Mouse (Mus musculus) midbrain, embryonic 13.5 days (tissue): Measurements from ENCODE around the gene Snx25. TPM values are rescaled to one million over a fixed set of nuclear protein-coding genes. Genes with fewer than 3 reads are reported as not detected.

Source experiments
- ATAC-seq: fragments of 200-750 bp; cut with Nextera tagmentation; 2 replicates; pipeline ENCODE4 v1.8.0; 2017; ENCODE audit warnings: mild to moderate bottlenecking, moderate TSS enrichment, moderate library complexity
- H3K27ac ChIP-seq: fragments of 300-500 bp; sonication (generic); 2 replicates; pipeline ENCODE4 v1.5.1; 2015; ENCODE audit warnings: inconsistent platforms, mild to moderate bottlenecking, moderate library complexity
- H3K27me3 ChIP-seq: fragments of 300-500 bp; sonication (generic); 2 replicates; pipeline ENCODE4 v1.6.1; 2015; ENCODE audit warnings: mild to moderate bottlenecking, inconsistent platforms
- H3K36me3 ChIP-seq: fragments of 300-500 bp; sonication (generic); 2 replicates; pipeline ENCODE4 v1.6.1; 2015; ENCODE audit warnings: mild to moderate bottlenecking, inconsistent platforms
- H3K4me1 ChIP-seq: fragments of 300-500 bp; sonication (generic); replicated peaks from 2 replicates; pipeline ENCODE4 v1.6.1; 2015; ENCODE audit warnings: inconsistent platforms
- H3K4me2 ChIP-seq: fragments of 300-500 bp; sonication (generic); replicated peaks from 2 replicates; pipeline ENCODE4 v1.6.1; 2015; ENCODE audit warnings: moderate library complexity, mild to moderate bottlenecking, inconsistent platforms
- H3K4me3 ChIP-seq: fragments of 300-500 bp; sonication (generic); replicated peaks from 2 replicates; pipeline ENCODE4 v1.5.1; 2015; ENCODE audit warnings: mild to moderate bottlenecking, inconsistent platforms
- H3K9ac ChIP-seq: fragments of 300-500 bp; sonication (generic); replicated peaks from 2 replicates; pipeline ENCODE4 v1.6.1; 2015; ENCODE audit warnings: mild to moderate bottlenecking, inconsistent platforms
- H3K9me3 ChIP-seq: fragments of 300-500 bp; sonication (generic); 2 replicates; pipeline ENCODE4 v1.6.1; 2016; ENCODE audit warnings: mild to moderate bottlenecking, inconsistent platforms
- WGBS: fragments of 180-500 bp; shearing (Covaris S2); methylation state at CpG from one replicate; pipeline ENCODE4 v1.1.7; 2015; 5-methylcytosine and 5-hydroxymethylcytosine counted together
- polyA plus RNA-seq: library from polyadenylated mRNA; unstranded; fragments of >200 nt; fragmentation: Nextera tagmentation; extraction: Ambion mirVana; gene quantifications from 2 replicates; pipeline ENCODE4 v1.2.1, GENCODE M21; 2015

Snx25 gene
- polyA plus RNA-seq, 1 experiment from 2014 or later: 6.4 TPM

GRCm38 (mm10) chr8:45999784-46000705, 151.9 kb downstream of the Snx25 start:
- Histone ChIP-seq H3K27me3 (no peaks in the 10 kb centered on the region), H3K9ac (peak overlapping the region; percentile 92), H3K9me3 (no peaks in the 10 kb centered on the region), H3K36me3 (peaks cover 21% of the 10 kb centered on the region), H3K4me2 (peak overlapping the region; percentile 81), H3K4me3 (peak overlapping the region; percentile 58), H3K27ac (peak overlapping the region; percentile 100), H3K4me1 (peaks cover 20% of the 10 kb centered on the region)
- ATAC-seq: peak; percentile 100
- 4% methylated on average over 55 of the region's 55 CpGs for WGBS

- H3K9ac ChIP-seq: peak within 1 kb of the TSS; percentile 92
- H3K27me3 ChIP-seq: no peaks in the 10 kb centered on the region
- no peaks in the 10 kb centered on the region for H3K9me3 ChIP-seq
- H3K27ac ChIP-seq: peak within 1 kb of the TSS; percentile 100
- peak within 1 kb of the TSS; percentile 81 for H3K4me2 ChIP-seq
- H3K36me3 ChIP-seq: peaks cover 21% of the 10 kb centered on the region
- WGBS: 3% methylated on average over 22 of the region's 22 CpGs
- H3K4me3 ChIP-seq: peak within 1 kb of the TSS; percentile 58
- H3K4me1 ChIP-seq: peaks cover 20% of the 10 kb centered on the region
- no peak for ATAC-seq
These were observed 152.7 kb downstream of the Snx25 start, which contains the start of gene Lrp2bp for GRCm38 (mm10) chr8:45999138-45999783. Gene Lrp2bp, plus strand, starts transcription at chr8:45999303.

DNA sequence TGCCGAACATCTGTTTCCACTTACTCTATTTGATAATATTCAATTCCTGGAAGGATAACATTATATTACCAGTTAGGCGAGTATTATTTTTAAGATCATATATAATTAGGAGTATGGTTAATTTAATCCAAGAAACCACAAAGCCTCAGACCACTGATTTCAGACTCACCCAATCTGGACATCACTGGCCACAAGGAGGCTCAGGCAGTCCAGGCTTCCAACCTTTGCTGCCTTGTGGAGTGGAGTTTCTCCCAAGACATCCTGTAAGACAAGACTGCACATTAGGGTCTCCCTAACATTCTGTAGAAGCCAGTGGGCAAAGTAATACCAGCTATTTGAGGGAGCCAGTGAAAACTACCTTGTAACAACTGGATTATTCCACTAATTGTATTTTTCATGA, 153.7 kb downstream of the Snx25 start:
- H3K36me3 ChIP-seq: peaks cover 25% of the 10 kb centered on the region
- H3K27me3 ChIP-seq: no peaks in the 10 kb centered on the region
- H3K27ac ChIP-seq: no peak overlapping the region
- ATAC-seq: no peak
- H3K4me1 ChIP-seq: peaks cover 20% of the 10 kb centered on the region
- 86% methylated on average over 2 of the region's 2 CpGs for WGBS
- no peak overlapping the region for H3K9ac ChIP-seq
- H3K4me2 ChIP-seq: peak overlapping the region; percentile 27; the same call in 1 of the 2 replicates
- H3K4me3 ChIP-seq: no peak overlapping the region
- no peaks in the 10 kb centered on the region for H3K9me3 ChIP-seq

GRCm38 (mm10) chr8:45995576-45995975, 156.4 kb downstream of the Snx25 start:
- Histone ChIP-seq H3K9ac (no peak overlapping the region), H3K4me3 (no peak overlapping the region), H3K4me1 (peaks cover 17% of the 10 kb centered on the region), H3K4me2 (no peak overlapping the region), H3K27ac (no peak overlapping the region), H3K27me3 (no peaks in the 10 kb centered on the region), H3K36me3 (peaks cover 25% of the 10 kb centered on the region), H3K9me3 (no peaks in the 10 kb centered on the region)
- WGBS: 92% methylated on average over 3 of the region's 3 CpGs
- ATAC-seq: no peak

- ATAC-seq: no peak
- Histone ChIP-seq H3K4me1 (peaks cover 9% of the 10 kb centered on the region), H3K9me3 (no peaks in the 10 kb centered on the region), H3K27ac (no peak overlapping the region), H3K4me2 (no peak overlapping the region), H3K27me3 (no peaks in the 10 kb centered on the region), H3K4me3 (no peak overlapping the region), H3K9ac (no peak overlapping the region), H3K36me3 (peaks cover 25% of the 10 kb centered on the region)
- 92% methylated on average over 2 of the region's 2 CpGs for WGBS
These were observed 157.8 kb downstream of the Snx25 start for GRCm38 (mm10) chr8:45994111-45994510.

- peaks cover 20% of the 10 kb centered on the region for H3K36me3 ChIP-seq
- H3K4me3 ChIP-seq: no peak overlapping the region
- H3K4me1 ChIP-seq: no peaks in the 10 kb centered on the region
- no peak overlapping the region for H3K4me2 ChIP-seq
- H3K27ac ChIP-seq: no peak overlapping the region
- H3K27me3 ChIP-seq: no peaks in the 10 kb centered on the region
- WGBS: 89% methylated on average over 4 of the region's 4 CpGs
- no peak overlapping the region for H3K9ac ChIP-seq
- no peak for ATAC-seq
- H3K9me3 ChIP-seq: no peaks in the 10 kb centered on the region
These were observed 161.2 kb downstream of the Snx25 start for GRCm38 (mm10) chr8:45990631-45991310.

DNA sequence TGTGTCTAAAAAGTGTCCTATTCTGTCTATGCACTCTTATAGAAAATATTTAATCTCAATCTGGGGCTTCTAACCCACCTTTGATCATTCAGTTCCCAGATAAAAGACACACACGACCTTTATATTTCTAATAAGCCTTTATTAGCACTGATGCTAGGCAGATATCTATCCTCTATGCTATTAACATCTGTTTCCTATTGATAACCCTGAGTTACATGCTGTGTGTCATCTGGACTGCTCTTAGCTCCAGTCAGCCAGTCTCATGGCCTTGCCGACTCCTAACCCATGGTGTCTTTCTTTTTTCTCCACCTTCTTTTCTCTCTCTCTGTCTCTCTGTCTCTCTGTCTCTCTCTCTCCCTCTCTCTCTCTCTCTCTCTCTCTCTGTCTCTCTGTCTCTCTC, 163.8 kb downstream of the Snx25 start:
- no peaks in the 10 kb centered on the region for H3K4me1 ChIP-seq
- WGBS: 64% methylated on average over 2 of the region's 2 CpGs
- H3K4me3 ChIP-seq: no peak overlapping the region
- no peak overlapping the region for H3K27ac ChIP-seq
- no peak for ATAC-seq
- no peaks in the 10 kb centered on the region for H3K9me3 ChIP-seq
- no peak overlapping the region for H3K9ac ChIP-seq
- H3K36me3 ChIP-seq: peaks cover 19% of the 10 kb centered on the region
- H3K27me3 ChIP-seq: no peaks in the 10 kb centered on the region
- H3K4me2 ChIP-seq: no peak overlapping the region

- H3K27me3 ChIP-seq: no peaks in the 10 kb centered on the region
- H3K4me3 ChIP-seq: no peak overlapping the region
- no peak overlapping the region for H3K4me2 ChIP-seq
- no peak for ATAC-seq
- H3K9ac ChIP-seq: no peak overlapping the region
- no peaks in the 10 kb centered on the region for H3K9me3 ChIP-seq
- peaks cover 34% of the 10 kb centered on the region for H3K36me3 ChIP-seq
- H3K4me1 ChIP-seq: no peaks in the 10 kb centered on the region
- 91% methylated on average over 3 of the region's 3 CpGs for WGBS
- H3K27ac ChIP-seq: no peak overlapping the region
These were observed 165.3 kb downstream of the Snx25 start for GRCm38 (mm10) chr8:45986665-45987064.

Other genes starting within 250 kb of the Snx25 start
- gene Ccdc110, start 217.5 kb downstream of the Snx25 start, polyA plus RNA-seq: 0.20 and 0.31 TPM in 2 replicates
- 4.0 and 4.8 TPM in 2 replicates for gene 1700029J07Rik, start 176.9 kb downstream of the Snx25 start, polyA plus RNA-seq
- gene Ufsp2, start 176.6 kb downstream of the Snx25 start, polyA plus RNA-seq: 60.3 and 62.6 TPM in 2 replicates
- 0.55 and 0.62 TPM in 2 replicates for gene Lrp2bp, start 152.9 kb downstream of the Snx25 start, polyA plus RNA-seq
- gene Ankrd37, start 146.5 kb downstream of the Snx25 start, polyA plus RNA-seq: 32.3 and 32.6 TPM in 2 replicates
- gene Cfap97, start 388 bp downstream of the Snx25 start, polyA plus RNA-seq: 28.7 and 29.2 TPM in 2 replicates
- gene Slc25a4, start 59.1 kb upstream of the Snx25 start, polyA plus RNA-seq: 693 and 718 TPM in 2 replicates
- 27.1 and 38.4 TPM in 2 replicates for gene Helt, start 142.5 kb upstream of the Snx25 start, polyA plus RNA-seq